Mouse (Mus musculus): ENCODE measurements around the gene C130050O18Rik. TPM values are rescaled to one million over a fixed set of nuclear protein-coding genes. Genes with fewer than 3 reads are reported as not detected.
"Not testable (repeated sequence)": the region's sequence is repeated elsewhere in the genome, so short reads cannot be mapped to it uniquely, and the experiment has no call there.

Gene C130050O18Rik
- total RNA-seq, 2 experiments from 2014 or later: 0.33 TPM; not detected in 1

GRCm38 (mm10) chr5:139379771-139380384 is 25.2 kb upstream of the C130050O18Rik start:
- DNase-seq (ENCODE audit: low spot score in 2 of 2): no peak

GRCm38 (mm10) chr5:139380385-139381248 is 24.5 kb upstream of the C130050O18Rik start:
- peak; percentile 81 to 87 for DNase-seq (ENCODE audit: low spot score in 2 of 2)

- DNase-seq (ENCODE audit: low spot score in 2 of 2): no peak
Observed at GRCm38 (mm10) chr5:139381586-139382513, 23.2 kb upstream of the C130050O18Rik start.

GRCm38 (mm10) chr5:139382760-139383159 is 22.3 kb upstream of the C130050O18Rik start:
- DNase-seq (ENCODE audit: low spot score in 2 of 2): peak; percentile 58 to 72

GRCm38 (mm10) chr5:139383234-139383633 is 21.8 kb upstream of the C130050O18Rik start:
- no peak for DNase-seq (ENCODE audit: low spot score in 2 of 2)

- no peak for DNase-seq (ENCODE audit: low spot score in 2 of 2)
Observed at GRCm38 (mm10) chr5:139384531-139384930, 20.5 kb upstream of the C130050O18Rik start.

DNA sequence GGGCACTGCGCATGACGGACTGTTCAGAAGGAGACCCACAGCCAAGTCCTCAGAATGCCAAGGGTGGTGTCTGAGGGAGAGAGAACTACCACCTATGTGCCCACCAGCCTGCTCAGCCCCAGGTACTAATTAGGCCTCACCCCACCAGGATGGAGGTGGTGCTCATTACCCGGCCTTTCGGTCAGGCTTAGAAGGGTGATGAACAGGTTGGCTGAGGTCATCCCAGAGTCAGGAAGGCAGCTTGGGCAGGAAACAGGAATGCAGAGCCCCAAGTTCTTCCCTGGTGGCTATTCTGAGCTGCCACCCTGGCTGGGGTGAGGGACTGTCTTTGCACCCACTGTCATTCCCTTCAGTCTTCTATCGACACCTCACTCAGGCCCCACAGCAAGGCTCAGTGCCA is 19.0 kb upstream of the C130050O18Rik start:
- no peak for DNase-seq (ENCODE audit: low spot score in 2 of 2)

GRCm38 (mm10) chr5:139387329-139388194 is 17.5 kb upstream of the C130050O18Rik start:
- DNase-seq (ENCODE audit: low spot score in 2 of 2): no peak

DNA sequence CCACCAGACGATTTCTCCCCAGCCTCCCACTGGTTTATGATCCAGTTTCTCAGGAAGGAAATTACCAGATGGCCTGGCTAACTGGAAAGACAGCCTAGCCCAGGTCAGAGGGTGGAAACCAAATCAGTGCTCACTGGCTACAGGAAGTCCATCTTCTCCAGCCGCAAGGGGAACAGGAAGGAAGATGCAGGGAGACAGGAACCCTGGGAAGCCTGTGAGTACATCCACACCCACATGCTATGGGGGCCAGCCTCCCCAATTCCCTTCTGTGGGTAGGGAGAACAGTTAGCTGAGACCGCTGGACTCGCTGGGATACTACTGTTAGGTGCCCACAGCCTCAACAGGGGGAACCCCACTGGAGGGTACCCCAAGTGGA is 16.9 kb upstream of the C130050O18Rik start:
- no peak for DNase-seq (ENCODE audit: low spot score in 2 of 2)

GRCm38 (mm10) chr5:139388694-139389675 is 16.1 kb upstream of the C130050O18Rik start:
- DNase-seq (ENCODE audit: low spot score in 2 of 2): no peak

- DNase-seq (ENCODE audit: low spot score in 2 of 2): peak; percentile 50 to 61
Observed at GRCm38 (mm10) chr5:139389676-139390061, 15.4 kb upstream of the C130050O18Rik start.

DNA sequence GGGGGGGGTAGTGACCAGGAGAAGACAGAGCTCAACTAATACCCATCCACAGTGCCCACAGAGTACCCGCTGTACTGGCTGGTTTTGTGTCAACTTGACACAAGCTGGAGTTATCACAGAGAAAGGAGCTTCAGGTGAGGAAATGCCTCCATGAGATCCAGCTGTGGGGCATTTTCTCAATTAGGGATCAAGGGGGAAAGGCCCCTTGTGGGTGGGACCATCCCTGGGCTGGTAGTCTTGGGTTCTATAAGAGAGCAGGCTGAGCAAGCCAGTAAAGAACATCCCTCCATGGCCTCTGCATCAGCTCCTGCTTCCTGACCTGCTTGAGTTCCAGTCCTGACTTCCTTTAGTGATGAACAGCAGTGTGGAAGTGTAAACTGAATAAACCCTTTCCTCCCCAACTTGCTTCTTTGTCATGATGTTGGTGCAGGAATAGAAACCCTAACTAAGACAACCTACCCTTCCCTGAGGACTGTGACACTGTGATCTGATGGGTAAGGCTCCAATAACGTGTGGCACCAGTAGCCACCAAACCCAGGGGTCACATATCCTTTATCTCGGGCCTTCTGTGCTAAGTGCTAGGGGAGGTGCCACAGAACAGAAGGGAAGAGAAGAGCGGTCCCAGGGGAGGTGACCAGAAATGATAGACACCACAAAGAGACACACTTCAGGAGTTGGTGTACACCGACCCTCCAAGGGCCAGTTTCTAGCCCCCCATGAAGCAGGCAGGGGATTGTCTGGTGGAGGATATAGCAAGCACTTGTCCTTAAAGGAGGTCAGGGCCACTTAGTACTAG is 14.6 kb upstream of the C130050O18Rik start:
- DNase-seq (ENCODE audit: low spot score in 2 of 2): not testable (repeated sequence)

DNA sequence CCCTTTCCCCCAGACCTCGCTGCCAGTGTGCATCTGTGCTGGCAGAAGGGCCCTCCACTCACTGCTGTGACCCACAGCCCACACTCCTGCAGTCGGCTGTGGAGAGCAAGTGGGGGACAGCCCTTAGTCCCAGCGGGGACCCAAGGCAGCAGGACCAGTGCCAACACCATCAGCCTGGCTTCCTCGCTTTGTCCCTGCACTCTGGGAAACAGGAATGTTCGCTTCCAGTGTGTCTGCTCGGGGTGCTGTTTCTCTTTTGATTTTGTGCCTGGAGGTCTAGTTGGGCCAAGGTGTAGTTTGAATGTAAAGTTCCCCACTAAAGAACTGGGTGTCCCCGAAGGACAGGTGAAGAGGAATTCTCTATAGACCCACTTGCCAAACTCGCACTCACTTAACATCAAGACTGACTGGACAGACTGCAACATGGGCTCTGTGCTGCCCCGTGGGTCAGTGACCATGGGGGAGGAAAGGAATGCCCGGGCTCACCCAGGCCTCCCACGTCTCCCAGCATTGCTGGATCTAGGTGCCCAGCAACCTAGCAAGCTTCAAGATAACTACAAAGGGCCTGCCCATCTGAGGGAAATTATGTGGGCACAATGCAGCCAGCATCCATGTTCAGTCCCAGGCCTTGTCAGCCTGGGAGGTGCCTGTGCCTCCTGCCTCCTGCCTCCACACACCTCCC is 13.6 kb upstream of the C130050O18Rik start:
- no peak for DNase-seq (ENCODE audit: low spot score in 2 of 2)

DNA sequence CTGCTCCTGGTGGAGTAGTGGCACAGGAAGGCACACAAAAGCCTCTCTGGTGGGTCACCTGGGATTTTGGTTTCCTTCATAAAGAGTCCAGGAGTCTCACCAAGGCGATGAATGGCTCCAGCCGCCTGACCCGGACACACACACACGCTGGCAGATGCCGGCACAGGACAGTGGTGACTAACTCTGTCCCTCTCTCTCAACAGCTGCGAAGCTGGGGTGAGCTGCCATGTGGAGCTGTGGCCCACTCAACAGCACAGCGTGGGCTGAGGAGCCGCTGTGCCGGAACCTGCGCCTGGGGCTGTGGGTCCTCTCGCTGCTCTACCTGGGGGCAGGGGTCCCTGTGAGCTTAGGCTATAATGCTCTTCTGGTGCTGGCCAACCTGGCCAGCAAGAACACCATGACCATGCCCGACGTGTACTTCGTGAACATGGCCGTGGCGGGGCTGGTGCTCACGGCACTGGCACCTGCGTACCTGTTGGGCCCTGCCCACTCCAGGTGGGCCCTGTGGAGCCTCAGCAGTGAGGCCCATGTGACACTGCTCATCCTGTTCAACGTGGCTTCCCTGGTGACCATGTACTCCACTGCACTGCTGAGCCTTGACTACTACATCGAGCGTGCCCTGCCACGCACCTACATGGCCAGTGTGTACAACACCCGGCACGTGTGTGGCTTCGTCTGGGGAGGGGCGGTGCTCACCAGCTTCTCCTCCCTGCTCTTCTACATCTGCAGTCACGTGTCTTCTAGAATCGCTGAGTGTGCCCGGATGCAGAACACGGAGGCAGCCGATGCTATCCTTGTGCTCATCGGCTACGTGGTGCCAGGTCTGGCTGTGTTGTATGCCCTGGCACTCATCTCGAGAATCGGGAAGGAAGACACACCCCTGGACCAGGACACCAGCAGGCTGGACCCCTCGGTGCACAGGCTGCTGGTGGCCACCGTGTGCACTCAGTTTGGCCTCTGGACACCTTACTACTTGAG is 12.6 kb upstream of the C130050O18Rik start:
- DNase-seq (ENCODE audit: low spot score in 2 of 2): no peak

DNA sequence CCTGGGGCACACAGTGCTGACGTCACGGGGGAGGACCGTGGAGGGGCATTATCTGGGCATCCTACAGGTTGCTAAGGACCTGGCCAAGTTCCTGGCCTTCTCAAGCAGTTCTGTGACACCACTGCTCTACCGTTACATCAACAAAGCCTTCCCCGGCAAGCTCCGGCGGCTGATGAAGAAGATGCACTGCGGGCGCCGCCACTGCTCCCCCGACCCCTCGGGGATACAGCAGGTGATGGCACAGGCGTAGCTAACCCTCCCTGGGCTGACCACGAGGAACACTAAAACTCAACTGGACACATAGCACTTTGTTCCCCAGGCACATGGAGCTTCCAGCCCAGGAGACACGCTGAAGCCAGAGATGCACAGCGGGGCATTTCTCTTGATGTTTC is 11.9 kb upstream of the C130050O18Rik start:
- no peak for DNase-seq (ENCODE audit: low spot score in 2 of 2)

DNA sequence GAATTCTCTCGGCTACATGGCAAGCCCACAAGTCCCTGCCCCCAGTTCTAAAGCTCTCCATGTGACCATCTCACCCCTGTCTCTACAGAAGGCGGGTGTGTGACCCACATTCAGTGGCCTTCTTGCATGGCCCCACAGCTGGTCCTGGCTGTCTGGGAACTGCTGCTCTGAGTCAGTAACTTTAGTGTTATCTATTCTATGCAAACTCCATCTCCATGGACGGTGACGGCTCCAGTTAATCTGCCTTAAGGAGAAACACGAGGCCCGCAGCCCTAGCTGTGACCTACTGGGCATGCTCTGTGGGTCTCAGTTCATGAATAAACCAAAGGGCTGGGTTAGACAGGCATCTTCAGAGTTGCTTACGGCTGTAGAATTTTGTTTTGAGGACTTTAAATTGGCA is 10.7 kb upstream of the C130050O18Rik start:
- no peak for DNase-seq (ENCODE audit: low spot score in 2 of 2)

DNA sequence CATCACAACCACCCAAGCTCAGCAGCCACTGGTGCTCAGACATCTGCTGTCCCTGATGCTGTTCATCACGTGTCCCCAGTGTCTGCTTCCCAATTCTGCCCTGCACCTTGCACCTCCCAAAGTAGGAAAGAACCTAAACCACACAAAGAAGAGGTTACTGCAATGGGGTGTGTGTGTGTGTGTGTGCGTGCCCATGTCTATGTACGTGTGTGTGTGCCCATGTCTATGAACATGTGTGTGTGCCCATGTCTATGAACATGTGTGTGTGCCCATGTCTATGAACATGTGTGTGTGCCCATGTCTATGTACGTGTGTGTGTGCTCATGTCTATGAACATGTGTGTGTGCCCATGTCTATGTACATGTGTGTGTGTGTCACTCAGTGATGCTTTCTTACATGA is 9.6 kb upstream of the C130050O18Rik start:
- no peak for DNase-seq (ENCODE audit: low spot score in 2 of 2)

All from left cerebral cortex, adult 18-20 months (tissue).